Mouse (Mus musculus) CH12.LX (cell line): Measurements from ENCODE around the gene Ctnna2. TPM values are rescaled to one million over a fixed set of nuclear protein-coding genes. Genes with fewer than 3 reads are reported as not detected.

Experiments used
- DNase-seq: peaks from one replicate; pipeline ENCODE4 v3.0.0-alpha.2; 2013; ENCODE audit errors: extremely low read depth
- H3K27ac ChIP-seq: 2 replicates; pipeline ENCODE4 v1.5.1; 2012; ENCODE audit warnings: low read depth, mild to moderate bottlenecking, control low read depth, moderate library complexity; ENCODE audit not compliant: insufficient read depth
- H3K27me3 ChIP-seq: replicated peaks from 2 replicates; pipeline ENCODE3; 2012; ENCODE audit warnings: inconsistent platforms
- H3K36me3 ChIP-seq, 2 experiments: replicated peaks in 1 of 2; 2 replicates each; pipeline versions ENCODE3 to v1.6.1; 2012; ENCODE audit warnings: inconsistent platforms in 1 of 2, low read length in 1 of 2, mild to moderate bottlenecking in 1 of 2, mixed read lengths in 1 of 2, moderate library complexity in 1 of 2; ENCODE audit not compliant: control insufficient read depth in 1 of 2, insufficient read depth in 1 of 2
- H3K4me1 ChIP-seq, 2 experiments: 2 replicates each; pipeline ENCODE4 v1.6.1; 2012; ENCODE audit warnings: inconsistent platforms in 1 of 2, moderate library complexity in 1 of 2; ENCODE audit not compliant: insufficient read depth in 2 of 2, control insufficient read depth in 1 of 2
- H3K4me2 ChIP-seq: 2 replicates; pipeline ENCODE4 v1.6.1; 2012; ENCODE audit warnings: low read depth, mild to moderate bottlenecking, control low read depth; ENCODE audit not compliant: poor library complexity, insufficient read depth, severe bottlenecking
- H3K4me3 ChIP-seq, 3 experiments: fragments of 150-350 bp in 1 of 3; sonication (generic) in 1 of 3; replicated peaks in 1 of 3; 2 replicates each; pipeline versions ENCODE3 to v1.5.1; 2011 to 2012; ENCODE audit warnings: low read depth in 2 of 3, low read length in 2 of 3, mild to moderate bottlenecking in 2 of 3, moderate library complexity in 2 of 3, control low read depth in 1 of 3, improper control_type of control experiment in 1 of 3, inconsistent platforms in 1 of 3, mixed read lengths in 1 of 3; ENCODE audit not compliant: poor library complexity in 1 of 3
- H3K79me2 ChIP-seq: replicated peaks from 2 replicates; pipeline ENCODE4 v1.6.1; 2012; ENCODE audit warnings: mild to moderate bottlenecking, moderate library complexity; ENCODE audit not compliant: control insufficient read depth, poor library complexity, insufficient read depth, severe bottlenecking; ENCODE audit errors: extremely low read depth
- H3K9ac ChIP-seq: 2 replicates; pipeline ENCODE4 v1.6.1; 2012; ENCODE audit warnings: low read depth, mild to moderate bottlenecking, control low read depth, moderate library complexity; ENCODE audit not compliant: insufficient read depth
- H3K9me3 ChIP-seq: replicated peaks from 2 replicates; pipeline ENCODE3; 2012; ENCODE audit warnings: low read length, inconsistent platforms, mixed read lengths
- BHLHE40 ChIP-seq: IDR thresholded peaks from 2 replicates; pipeline ENCODE4 v1.6.1; 2011; ENCODE audit warnings: mild to moderate bottlenecking, low read depth, low read length, improper control_type of control experiment
- CHD1 ChIP-seq: IDR thresholded peaks from 2 replicates; pipeline ENCODE4 v1.6.1; 2012; ENCODE audit warnings: low read depth, low read length, improper control_type of control experiment, inconsistent platforms
- E2F4 ChIP-seq: IDR thresholded peaks from 2 replicates; pipeline ENCODE4 v1.6.1; 2011; ENCODE audit warnings: low read depth, low read length, improper control_type of control experiment; ENCODE audit not compliant: insufficient replicate concordance
- HCFC1 ChIP-seq: IDR thresholded peaks from 2 replicates; pipeline ENCODE4 v1.6.1; 2012; ENCODE audit warnings: low read depth, mild to moderate bottlenecking, inconsistent platforms, low read length, improper control_type of control experiment
- JUN ChIP-seq: IDR thresholded peaks from 2 replicates; pipeline ENCODE4 v1.6.1; 2011; ENCODE audit warnings: low read depth, mild to moderate bottlenecking, low read length, improper control_type of control experiment, moderate library complexity; ENCODE audit not compliant: insufficient read depth
- MAX ChIP-seq: IDR thresholded peaks from 2 replicates; pipeline ENCODE4 v1.6.1; 2011; ENCODE audit warnings: low read length, improper control_type of control experiment
- MYC ChIP-seq: IDR thresholded peaks from 2 replicates; pipeline ENCODE4 v1.6.1; 2011; ENCODE audit warnings: low read depth, mild to moderate bottlenecking, improper control_type of control experiment, low read length
- NELFE ChIP-seq: IDR thresholded peaks from 2 replicates; pipeline ENCODE4 v1.6.1; 2011; ENCODE audit warnings: low read depth, low read length, improper control_type of control experiment
- PAX5 ChIP-seq: IDR thresholded peaks from 2 replicates; pipeline ENCODE4 v1.6.1; 2012; ENCODE audit warnings: low read length, inconsistent platforms, mixed read lengths
- POLR2AphosphoS2 ChIP-seq: IDR thresholded peaks from 2 replicates; pipeline ENCODE4 v1.6.1; 2011; ENCODE audit warnings: low read depth, low read length, improper control_type of control experiment
- RCOR1 ChIP-seq: conservative IDR thresholded peaks from 2 replicates; pipeline ENCODE4 v1.6.1; 2012; ENCODE audit warnings: low read depth, mild to moderate bottlenecking, inconsistent platforms, low read length, improper control_type of control experiment
- TBP ChIP-seq: conservative IDR thresholded peaks from 2 replicates; pipeline ENCODE4 v1.6.1; 2011; ENCODE audit warnings: low read depth, low read length, improper control_type of control experiment
- USF1 ChIP-seq: IDR thresholded peaks from 2 replicates; pipeline ENCODE4 v1.6.1; 2014; ENCODE audit warnings: low read depth, mild to moderate bottlenecking, inconsistent platforms, low read length, improper control_type of control experiment
- USF2 ChIP-seq: conservative IDR thresholded peaks from 2 replicates; pipeline ENCODE4 v1.6.1; 2011; ENCODE audit warnings: low read depth, low read length, improper control_type of control experiment
- ZC3H11A ChIP-seq: IDR thresholded peaks from 2 replicates; pipeline ENCODE4 v1.6.1; 2012; ENCODE audit warnings: low read depth, mild to moderate bottlenecking, inconsistent platforms, low read length, improper control_type of control experiment
- ZMIZ1 ChIP-seq: IDR thresholded peaks from 2 replicates; pipeline ENCODE4 v1.6.1; 2012; ENCODE audit warnings: low read depth, mild to moderate bottlenecking, inconsistent platforms, low read length, improper control_type of control experiment
- ZNF384 ChIP-seq: IDR thresholded peaks from 2 replicates; pipeline ENCODE4 v1.6.1; 2012; ENCODE audit warnings: low read depth, low read length, improper control_type of control experiment, inconsistent platforms
- dilution Hi-C: fragments of 300-500 bp; cut with MboI; formaldehyde crosslinking; loops from 2 replicates; pipeline ENCODE4 v1.14.3; 2020; ENCODE audit warnings: low sequenced_read_pairs; ENCODE audit not compliant: extremely low pct_unique_long_range_greater_than_20kb, extremely low pct_ligation_motif_present
- in situ Hi-C: fragments of 300-500 bp; cut with MboI; formaldehyde crosslinking; loops from 3 replicates; pipeline ENCODE4 v1.14.3; 2019; ENCODE audit warnings: low sequenced_read_pairs, low pct_ligation_motif_present, low pct_unique_long_range_greater_than_20kb, mixed read lengths
- polyA plus RNA-seq: library from polyadenylated mRNA; unstranded; fragments of >175 nt; gene quantifications from 2 replicates; pipeline ENCODE4 v1.2.1, GENCODE M21; 2012; ENCODE audit warnings: low read depth; ENCODE audit not compliant: insufficient read length
- total RNA-seq, 2 experiments: library from RNA; depleted of rRNA; stranded (reverse); fragments of 300-350 nt in 1 of 2; fragments of >200 nt in 1 of 2; gene quantifications; 2 replicates each; pipeline ENCODE4 v1.2.3; 2012 to 2014

The Ctnna2 gene
- total and polyA plus RNA-seq, 3 experiments = not detected

GRCm38 (mm10) chr6:77358471-77358837 lies 621.0 kb downstream of the Ctnna2 start:
- H3K36me3 ChIP-seq = no peaks in the 10 kb centered on the region
- no peaks in the 10 kb centered on the region for H3K27me3 ChIP-seq
- H3K4me3 ChIP-seq = no peak overlapping the region
- H3K9ac ChIP-seq = no peak overlapping the region
- no peaks in the 10 kb centered on the region for H3K4me1 ChIP-seq
- peaks cover 40% of the 10 kb centered on the region for H3K9me3 ChIP-seq
- no peaks in the 10 kb centered on the region for H3K79me2 ChIP-seq
- dilution Hi-C loops = no loop called here
- TF ChIP-seq ZNF384 = no peak
- no peak for TF ChIP-seq E2F4
- TF ChIP-seq BHLHE40 = no peak
- H3K27ac ChIP-seq = no peak overlapping the region
- H3K4me2 ChIP-seq = no peak overlapping the region
- in situ Hi-C loops = no loop called here
- no peak for DNase-seq

- Histone ChIP-seq H3K27ac (no peak overlapping the region), H3K9ac (no peak overlapping the region), H3K27me3 (no peaks in the 10 kb centered on the region), H3K4me1 (no peaks in the 10 kb centered on the region), H3K9me3 (peaks cover 42% of the 10 kb centered on the region), H3K4me3 (no peak overlapping the region), H3K4me2 (no peak overlapping the region), H3K36me3 (no peaks in the 10 kb centered on the region), H3K79me2 (no peaks in the 10 kb centered on the region)
- DNase-seq = no peak
- TF ChIP-seq POLR2AphosphoS2 (no peak), USF2 (no peak), MAX (no peak), NELFE (no peak), PAX5 (no peak), TBP (no peak), ZC3H11A (no peak), JUN (no peak), CHD1 (no peak), HCFC1 (no peak)
- dilution Hi-C loops (no loop called here), in situ Hi-C loops (no loop called here)
Observed at GRCm38 (mm10) chr6:77357748-77358470, 621.6 kb downstream of the Ctnna2 start.

DNA sequence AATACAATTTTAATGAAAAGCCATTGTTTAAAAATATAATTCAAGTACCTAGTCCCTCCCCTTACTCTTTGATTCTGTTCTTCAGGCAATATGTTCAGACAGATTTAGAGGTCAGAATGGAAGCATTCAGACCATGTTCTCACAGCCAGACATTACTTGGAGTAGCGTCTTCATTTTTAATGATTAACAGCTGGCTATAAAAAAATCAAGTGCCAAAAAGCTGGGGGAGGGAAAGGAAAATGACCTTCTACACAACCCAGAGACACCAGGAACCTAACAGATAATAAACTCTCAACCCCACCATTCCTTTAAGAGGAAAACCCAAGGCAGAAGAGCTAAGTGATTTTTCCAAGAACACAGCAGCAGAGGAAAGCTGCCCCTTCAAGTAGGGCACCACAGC lies 624.7 kb downstream of the Ctnna2 start:
- Histone ChIP-seq H3K27me3 (no peaks in the 10 kb centered on the region), H3K4me1 (no peaks in the 10 kb centered on the region), H3K9me3 (peaks cover 41% of the 10 kb centered on the region), H3K27ac (no peak overlapping the region), H3K79me2 (no peaks in the 10 kb centered on the region), H3K36me3 (no peaks in the 10 kb centered on the region), H3K4me3 (no peak overlapping the region), H3K4me2 (no peak overlapping the region), H3K9ac (no peak overlapping the region)
- no peak for DNase-seq
- TF ChIP-seq MYC = no peak
- TF ChIP-seq ZMIZ1 = no peak
- no peak for TF ChIP-seq USF1
- TF ChIP-seq RCOR1 = no peak
- in situ Hi-C loops = no loop called here
- dilution Hi-C loops = no loop called here
